Mouse (Mus musculus) liver, embryonic 14.5 days (tissue): ENCODE data around the gene Cep83.

Source experiments
- CTCF ChIP-seq: IDR thresholded peaks from 2 replicates; pipeline ENCODE4 v1.5.1; 2016; ENCODE audit warnings: antibody characterized with exemption, low read depth, control low read depth
- EP300 ChIP-seq: IDR thresholded peaks from 2 replicates; pipeline ENCODE4 v1.6.1; 2016; ENCODE audit warnings: antibody characterized with exemption, low read depth

DNA sequence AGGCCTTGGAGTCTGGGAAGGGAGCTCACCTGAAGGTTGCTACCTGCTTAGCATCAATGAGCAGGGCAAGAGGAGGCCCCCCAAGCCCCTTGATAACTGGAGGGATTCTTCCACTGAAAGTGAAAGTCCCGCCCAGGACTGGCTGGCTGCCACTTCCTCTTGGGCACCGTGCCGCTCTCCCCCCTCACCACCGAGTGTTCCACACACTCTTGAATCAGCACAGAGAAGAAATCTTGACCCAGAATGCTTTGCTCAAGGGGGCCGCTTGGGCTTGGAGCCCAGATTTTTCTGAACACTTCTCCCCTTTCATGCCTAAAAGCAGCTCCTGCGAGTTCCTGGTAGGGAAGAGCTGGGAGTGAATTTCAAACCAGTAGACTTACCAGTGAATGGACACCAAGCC, 141.0 kb downstream of the Cep83 start:
- TF ChIP-seq CTCF, result no peak
- TF ChIP-seq EP300, result no peak
